Mouse (Mus musculus): ENCODE data around the gene Mmd. TPM values are rescaled to one million over a fixed set of nuclear protein-coding genes. Genes with fewer than 3 reads are reported as not detected.
"Not testable (repeated sequence)": the region's sequence is repeated elsewhere in the genome, so short reads cannot be mapped to it uniquely, and the experiment has no call there.

The Mmd gene
- total and polyA plus RNA-seq, 2 experiments from 2014 or later, result 58.7 to 62.6 TPM

DNA sequence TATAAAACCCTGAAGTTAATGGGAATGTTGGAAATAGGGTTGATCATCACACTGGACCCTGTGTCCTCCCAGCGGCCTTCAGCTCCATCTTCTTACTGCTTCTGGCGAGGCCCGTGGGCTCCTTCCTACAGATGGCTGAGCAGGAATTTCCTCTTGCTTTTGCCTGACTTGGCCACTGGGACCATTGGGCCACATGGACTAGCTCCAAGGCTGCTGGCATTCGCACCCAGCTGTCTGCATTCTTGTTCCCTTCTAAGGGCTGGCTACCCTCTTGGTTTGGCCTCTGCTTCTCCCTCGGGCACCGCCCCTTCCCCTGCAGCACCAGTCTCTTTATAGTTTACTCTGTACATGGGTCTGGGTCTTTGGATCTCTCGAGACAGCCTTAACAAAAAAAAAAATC lies 26.4 kb downstream of the Mmd start:
- no peak overlapping the region for H3K27ac ChIP-seq (ENCODE audit: low read depth)

GRCm38 (mm10) chr11:90276150-90276549 lies 26.9 kb downstream of the Mmd start:
- Histone ChIP-seq H3K36me3 (replicated peaks; ENCODE audit: control insufficient read depth, insufficient read depth, low read length) (peaks cover 58% of the 10 kb centered on the region), H3K27ac (ENCODE audit: low read depth) (no peak overlapping the region)
- WGBS, result 69% methylated on average over 8 of the region's 8 CpGs

More for the DNA sequence above, 26.4 kb downstream of the Mmd start:
- WGBS, result 63% methylated on average over 7 of the region's 7 CpGs
- Histone ChIP-seq H3K4me1 (ENCODE audit: control insufficient read depth, insufficient read depth) (no peaks in the 10 kb centered on the region; the same call in 1 of the 2 replicates), H3K9me3 (replicated peaks; ENCODE audit: control insufficient read depth, low read length) (no peaks in the 10 kb centered on the region), H3K9ac (replicated peaks; ENCODE audit: low read depth, low read length) (no peak overlapping the region), H3K27me3 (ENCODE audit: control insufficient read depth, insufficient read depth, low read length) (no peaks in the 10 kb centered on the region), H3K4me3 (ENCODE audit: low read depth, low read length) (no peak overlapping the region), H3K36me3 (replicated peaks; ENCODE audit: control insufficient read depth, insufficient read depth, low read length) (peaks cover 63% of the 10 kb centered on the region), H3K4me2 (ENCODE audit: low read depth, low read length) (no peak overlapping the region)
- no peak for TF ChIP-seq EP300 (IDR thresholded peaks at IDR 0.05; ENCODE audit: low read depth)
- TF ChIP-seq CTCF (IDR thresholded peaks at IDR 0.05; ENCODE audit: low read depth), result no peak
- no peak; the same call in 1 of the 2 replicates for ATAC-seq (ENCODE audit: insufficient read depth, low read depth)
- no peak for DNase-seq (ENCODE audit: low spot score)

DNA sequence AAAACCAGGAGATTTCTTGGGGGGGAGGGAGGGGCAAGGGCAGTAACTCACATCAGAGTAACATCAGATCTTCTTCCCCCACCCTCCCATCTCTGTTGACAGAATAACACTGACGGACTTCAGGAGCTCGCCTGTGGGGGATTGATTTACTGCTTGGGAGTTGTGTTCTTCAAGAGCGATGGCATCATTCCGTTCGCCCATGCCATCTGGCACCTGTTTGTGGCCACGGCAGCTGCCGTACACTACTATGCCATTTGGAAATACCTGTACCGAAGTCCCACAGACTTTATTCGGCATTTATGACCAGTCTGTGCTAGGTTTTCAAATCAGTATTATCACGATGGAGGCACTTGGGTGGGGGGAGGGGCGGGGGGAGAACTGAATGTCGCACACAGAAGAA lies 27.3 kb downstream of the Mmd start:
- Histone ChIP-seq H3K4me3 (ENCODE audit: low read depth, low read length) (no peak overlapping the region), H3K4me2 (ENCODE audit: low read depth, low read length) (no peak overlapping the region), H3K27ac (ENCODE audit: low read depth) (no peak overlapping the region), H3K9ac (replicated peaks; ENCODE audit: low read depth, low read length) (no peak overlapping the region), H3K27me3 (ENCODE audit: control insufficient read depth, insufficient read depth, low read length) (no peaks in the 10 kb centered on the region), H3K9me3 (replicated peaks; ENCODE audit: control insufficient read depth, low read length) (no peaks in the 10 kb centered on the region), H3K36me3 (replicated peaks; ENCODE audit: control insufficient read depth, insufficient read depth, low read length) (peaks cover 55% of the 10 kb centered on the region), H3K4me1 (ENCODE audit: control insufficient read depth, insufficient read depth) (no peaks in the 10 kb centered on the region; the same call in 1 of the 2 replicates)
- ATAC-seq (ENCODE audit: insufficient read depth, low read depth), result no peak
- WGBS, result 88% methylated on average over 12 of the region's 12 CpGs
- TF ChIP-seq CTCF (IDR thresholded peaks at IDR 0.05; ENCODE audit: low read depth), result no peak
- no peak for TF ChIP-seq EP300 (IDR thresholded peaks at IDR 0.05; ENCODE audit: low read depth)
- no peak for DNase-seq (ENCODE audit: low spot score)

More at GRCm38 (mm10) chr11:90276150-90276549, 26.9 kb downstream of the Mmd start:
- DNase-seq (ENCODE audit: low spot score), result no peak
- no peak overlapping the region for H3K4me3 ChIP-seq (ENCODE audit: low read depth, low read length)
- no peaks in the 10 kb centered on the region for H3K27me3 ChIP-seq (ENCODE audit: control insufficient read depth, insufficient read depth, low read length)
- H3K4me2 ChIP-seq (ENCODE audit: low read depth, low read length), result no peak overlapping the region
- H3K9ac ChIP-seq (replicated peaks; ENCODE audit: low read depth, low read length), result no peak overlapping the region
- no peaks in the 10 kb centered on the region for H3K9me3 ChIP-seq (replicated peaks; ENCODE audit: control insufficient read depth, low read length)
- no peak for TF ChIP-seq CTCF (IDR thresholded peaks at IDR 0.05; ENCODE audit: low read depth)
- TF ChIP-seq EP300 (IDR thresholded peaks at IDR 0.05; ENCODE audit: low read depth), result no peak
- no peaks in the 10 kb centered on the region; the same call in 1 of the 2 replicates for H3K4me1 ChIP-seq (ENCODE audit: control insufficient read depth, insufficient read depth)
- no peak for ATAC-seq (ENCODE audit: insufficient read depth, low read depth)

- H3K9ac ChIP-seq (replicated peaks; ENCODE audit: low read depth, low read length), result no peak overlapping the region
- H3K4me1 ChIP-seq (ENCODE audit: control insufficient read depth, insufficient read depth), result no peaks in the 10 kb centered on the region; the same call in 1 of the 2 replicates
- no peaks in the 10 kb centered on the region for H3K9me3 ChIP-seq (replicated peaks; ENCODE audit: control insufficient read depth, low read length)
- peaks cover 29% of the 10 kb centered on the region for H3K36me3 ChIP-seq (replicated peaks; ENCODE audit: control insufficient read depth, insufficient read depth, low read length)
- no peaks in the 10 kb centered on the region for H3K27me3 ChIP-seq (ENCODE audit: control insufficient read depth, insufficient read depth, low read length)
- TF ChIP-seq CTCF (IDR thresholded peaks at IDR 0.05; ENCODE audit: low read depth) (no peak), EP300 (IDR thresholded peaks at IDR 0.05; ENCODE audit: low read depth) (no peak)
- DNase-seq (ENCODE audit: low spot score) (no peak), ATAC-seq (ENCODE audit: insufficient read depth, low read depth) (no peak)
- H3K27ac ChIP-seq (ENCODE audit: low read depth), result no peak overlapping the region
- no peak overlapping the region for H3K4me3 ChIP-seq (ENCODE audit: low read depth, low read length)
- WGBS, result 87% methylated on average over 5 of the region's 5 CpGs
- H3K4me2 ChIP-seq (ENCODE audit: low read depth, low read length), result no peak overlapping the region
Observed at GRCm38 (mm10) chr11:90280069-90280468, 30.8 kb downstream of the Mmd start.

GRCm38 (mm10) chr11:90281943-90282342 lies 32.7 kb downstream of the Mmd start:
- H3K9ac ChIP-seq (replicated peaks; ENCODE audit: low read depth, low read length); H3K27me3 ChIP-seq (ENCODE audit: control insufficient read depth, insufficient read depth, low read length); DNase-seq (ENCODE audit: low spot score); H3K4me3 ChIP-seq (ENCODE audit: low read depth, low read length); H3K4me1 ChIP-seq (ENCODE audit: control insufficient read depth, insufficient read depth); ATAC-seq (ENCODE audit: insufficient read depth, low read depth); H3K27ac ChIP-seq (ENCODE audit: low read depth); H3K4me2 ChIP-seq (ENCODE audit: low read depth, low read length); H3K9me3 ChIP-seq (replicated peaks; ENCODE audit: control insufficient read depth, low read length): not testable (repeated sequence)
- WGBS, result 94% methylated on average over 2 of the region's 2 CpGs
- H3K36me3 ChIP-seq (replicated peaks; ENCODE audit: control insufficient read depth, insufficient read depth, low read length), result peaks cover 13% of the 10 kb centered on the region

- TF ChIP-seq EP300 (IDR thresholded peaks at IDR 0.05; ENCODE audit: low read depth) (no peak), CTCF (IDR thresholded peaks at IDR 0.05; ENCODE audit: low read depth) (no peak)
- Histone ChIP-seq H3K4me2 (ENCODE audit: low read depth, low read length) (no peak overlapping the region), H3K4me1 (ENCODE audit: control insufficient read depth, insufficient read depth) (no peaks in the 10 kb centered on the region), H3K27me3 (ENCODE audit: control insufficient read depth, insufficient read depth, low read length) (no peaks in the 10 kb centered on the region), H3K27ac (ENCODE audit: low read depth) (no peak overlapping the region), H3K4me3 (ENCODE audit: low read depth, low read length) (no peak overlapping the region), H3K36me3 (replicated peaks; ENCODE audit: control insufficient read depth, insufficient read depth, low read length) (peaks cover 5% of the 10 kb centered on the region; the same call in 1 of the 2 replicates), H3K9me3 (replicated peaks; ENCODE audit: control insufficient read depth, low read length) (no peaks in the 10 kb centered on the region), H3K9ac (replicated peaks; ENCODE audit: low read depth, low read length) (no peak overlapping the region)
- DNase-seq (ENCODE audit: low spot score) (no peak), ATAC-seq (ENCODE audit: insufficient read depth, low read depth) (no peak)
- WGBS, result 16% methylated on average over 4 of the region's 4 CpGs
Observed at GRCm38 (mm10) chr11:90283159-90283558, 33.9 kb downstream of the Mmd start.
